Mouse (Mus musculus) liver, embryonic 11.5 days (tissue): ENCODE measurements around the gene Ttc17. TPM values are rescaled to one million over a fixed set of nuclear protein-coding genes. Genes with fewer than 3 reads are reported as not detected.

Experiments used
- ATAC-seq: fragments of 200-750 bp; cut with Nextera tagmentation; replicated peaks from 2 replicates; pipeline ENCODE4 v1.8.0; 2017; ENCODE audit warnings: moderate number of reproducible peaks, mild to moderate bottlenecking, moderate TSS enrichment, moderate library complexity; ENCODE audit not compliant: low FRiP score
- DNase-seq: peaks from one replicate; pipeline ENCODE4 v3.0.0-alpha.2; 2017; ENCODE audit warnings: low spot score
- H3K27ac ChIP-seq: fragments of 300-500 bp; sonication (generic); 2 replicates; pipeline ENCODE4 v1.5.1; 2014; ENCODE audit warnings: mild to moderate bottlenecking, low read depth, low read length, control low read depth
- H3K27me3 ChIP-seq: fragments of 300-500 bp; sonication (generic); replicated peaks from 2 replicates; pipeline ENCODE4 v1.6.1; 2014; ENCODE audit warnings: low read length, mixed read lengths; ENCODE audit not compliant: control insufficient read depth, insufficient read depth
- H3K36me3 ChIP-seq: fragments of 300-500 bp; sonication (generic); 2 replicates; pipeline ENCODE4 v1.6.1; 2014; ENCODE audit warnings: mild to moderate bottlenecking, low read length, moderate library complexity, mixed read lengths; ENCODE audit not compliant: control insufficient read depth, insufficient read depth
- H3K4me1 ChIP-seq: fragments of 300-500 bp; sonication (generic); replicated peaks from 2 replicates; pipeline ENCODE4 v1.6.1; 2014; ENCODE audit warnings: low read length, mixed read lengths; ENCODE audit not compliant: control insufficient read depth, insufficient read depth
- H3K4me2 ChIP-seq: fragments of 300-500 bp; sonication (generic); 2 replicates; pipeline ENCODE4 v1.6.1; 2014; ENCODE audit warnings: mild to moderate bottlenecking, control low read depth, moderate library complexity
- H3K4me3 ChIP-seq: fragments of 300-500 bp; sonication (generic); 2 replicates; pipeline ENCODE4 v1.5.1; 2014; ENCODE audit warnings: low read depth, low read length, control low read depth
- H3K9ac ChIP-seq: fragments of 300-500 bp; sonication (generic); 2 replicates; pipeline ENCODE4 v1.6.1; 2014; ENCODE audit warnings: low read depth, low read length, control low read depth
- H3K9me3 ChIP-seq: fragments of 300-500 bp; sonication (generic); 2 replicates; pipeline ENCODE4 v1.6.1; 2016; ENCODE audit warnings: low read length, inconsistent platforms, mixed read lengths; ENCODE audit not compliant: control insufficient read depth
- WGBS: fragments of 180-500 bp; shearing (Covaris S2); extraction: QIAGEN DNeasy Blood & Tissue Kit; methylation state at CpG from one replicate; pipeline ENCODE4 v1.1.7; 2014; 5-methylcytosine and 5-hydroxymethylcytosine counted together
- microRNA counts: library from miRNA; unstranded; fragments of <30 nt; microRNA quantifications from one replicate; lab custom pipeline; 2015
- microRNA-seq: library from miRNA; unstranded; fragments of <30 nt; microRNA quantifications from one replicate; pipeline ENCODE4, GENCODE M21; 2017; ENCODE audit warnings: borderline number of aligned reads
- polyA plus RNA-seq: library from polyadenylated mRNA; unstranded; fragments of >200 nt; fragmentation: Nextera tagmentation; extraction: Ambion mirVana; gene quantifications from 2 replicates; pipeline ENCODE4 v1.2.1, GENCODE M21; 2014

The Ttc17 gene
- polyA plus RNA-seq, 1 experiment from 2014 or later = 10.8 TPM

GRCm38 (mm10) chr2:94265221-94266191 lies 141.0 kb downstream of the Ttc17 start:
- WGBS = 8% methylated on average over 16 of the region's 16 CpGs
- ATAC-seq (no peak), DNase-seq (no peak)
- H3K9me3 ChIP-seq = no peaks in the 10 kb centered on the region
- H3K4me1 ChIP-seq = peaks cover 3% of the 10 kb centered on the region; the same call in 1 of the 2 replicates
- H3K36me3 ChIP-seq = no peaks in the 10 kb centered on the region
- H3K4me3 ChIP-seq = peak overlapping the region; percentile 19
- H3K9ac ChIP-seq = no peak overlapping the region
- peak overlapping the region; percentile 52 for H3K4me2 ChIP-seq
- H3K27ac ChIP-seq = no peak overlapping the region
- H3K27me3 ChIP-seq = peaks cover 46% of the 10 kb centered on the region

GRCm38 (mm10) chr2:94264631-94265098 lies 141.8 kb downstream of the Ttc17 start:
- Histone ChIP-seq H3K9ac (no peak overlapping the region), H3K4me1 (peaks cover 3% of the 10 kb centered on the region; the same call in 1 of the 2 replicates), H3K4me3 (peak overlapping the region; percentile 19), H3K4me2 (peak overlapping the region; percentile 52), H3K36me3 (no peaks in the 10 kb centered on the region), H3K9me3 (no peaks in the 10 kb centered on the region), H3K27ac (no peak overlapping the region), H3K27me3 (peaks cover 46% of the 10 kb centered on the region)
- DNase-seq (no peak), ATAC-seq (no peak)
- WGBS = 2% methylated on average over 12 of the region's 12 CpGs

GRCm38 (mm10) chr2:94264006-94264405 lies 142.5 kb downstream of the Ttc17 start:
- peaks cover 3% of the 10 kb centered on the region; the same call in 1 of the 2 replicates for H3K4me1 ChIP-seq
- no peak for ATAC-seq
- no peak overlapping the region for H3K9ac ChIP-seq
- peak overlapping the region; percentile 52; the same call in 1 of the 2 replicates for H3K4me2 ChIP-seq
- H3K9me3 ChIP-seq = no peaks in the 10 kb centered on the region
- H3K36me3 ChIP-seq = no peaks in the 10 kb centered on the region
- no peak overlapping the region for H3K4me3 ChIP-seq
- WGBS = 6% methylated on average over 2 of the region's 2 CpGs
- peaks cover 46% of the 10 kb centered on the region for H3K27me3 ChIP-seq
- no peak overlapping the region for H3K27ac ChIP-seq
- no peak for DNase-seq

- H3K36me3 ChIP-seq = no peaks in the 10 kb centered on the region
- no peak overlapping the region for H3K27ac ChIP-seq
- H3K9ac ChIP-seq = no peak overlapping the region
- H3K4me3 ChIP-seq = peak overlapping the region; percentile 14; the same call in 1 of the 2 replicates
- H3K4me1 ChIP-seq = peaks cover 3% of the 10 kb centered on the region; the same call in 1 of the 2 replicates
- ATAC-seq = no peak
- H3K9me3 ChIP-seq = no peaks in the 10 kb centered on the region
- no peak for DNase-seq
- H3K4me2 ChIP-seq = peak overlapping the region; percentile 50
- peaks cover 46% of the 10 kb centered on the region for H3K27me3 ChIP-seq
- 1% methylated on average over 14 of the region's 14 CpGs for WGBS
Observed at GRCm38 (mm10) chr2:94263530-94263937, 143.0 kb downstream of the Ttc17 start.

GRCm38 (mm10) chr2:94262917-94263529 lies 143.5 kb downstream of the Ttc17 start:
- peak overlapping the region; percentile 14; the same call in 1 of the 2 replicates for H3K4me3 ChIP-seq

GRCm38 (mm10) chr2:94254102-94254501 lies 152.4 kb downstream of the Ttc17 start:
- Histone ChIP-seq H3K4me1 (no peaks in the 10 kb centered on the region), H3K9me3 (no peaks in the 10 kb centered on the region), H3K9ac (no peak overlapping the region), H3K27me3 (peaks cover 6% of the 10 kb centered on the region; the same call in 1 of the 2 replicates), H3K36me3 (no peaks in the 10 kb centered on the region), H3K4me3 (no peak overlapping the region), H3K27ac (no peak overlapping the region), H3K4me2 (no peak overlapping the region)
- DNase-seq = no peak
- WGBS = 23% methylated on average over 3 of the region's 3 CpGs
- ATAC-seq = no peak

More at GRCm38 (mm10) chr2:94262917-94263529, 143.5 kb downstream of the Ttc17 start:
- no peak overlapping the region for H3K27ac ChIP-seq
- peak overlapping the region; percentile 50 for H3K4me2 ChIP-seq
- no peak for DNase-seq
- no peak overlapping the region for H3K9ac ChIP-seq
- H3K27me3 ChIP-seq = peaks cover 46% of the 10 kb centered on the region
- ATAC-seq = no peak
- H3K4me1 ChIP-seq = peaks cover 3% of the 10 kb centered on the region; the same call in 1 of the 2 replicates
- no peaks in the 10 kb centered on the region for H3K9me3 ChIP-seq
- WGBS = 2% methylated on average over 13 of the region's 13 CpGs
- H3K36me3 ChIP-seq = no peaks in the 10 kb centered on the region

MicroRNAs encoded within 50 kb of the gene (microRNA counts, 519-probe panel; counts per million panel counts)
- microRNA mmu-miR-670 (lab: Ali Mortazavi, UCI) = not detected

Small RNA genes lying within 50 kb of the gene (microRNA-seq; reads per million reads assigned to microRNA genes)
- gene Mir670 = 9.5 reads per million, percentile 22 among the genes with 10 or more reads in this experiment

Other genes with a start within 250 kb of the Ttc17 start
- 98.4 and 106 TPM in 2 replicates for gene Hsd17b12, start 248.7 kb downstream of the Ttc17 start, polyA plus RNA-seq
- 173 and 204 TPM in 2 replicates for gene Api5, start 31.4 kb upstream of the Ttc17 start, polyA plus RNA-seq